Mouse (Mus musculus) layer of hippocampus, adult 9-10 months (tissue): ENCODE results near the gene Gas1.

Experiments
- DNase-seq: peaks from one replicate; pipeline ENCODE4 v3.0.0; 2022; ENCODE audit warnings: low spot score

The Gas1 gene

GRCm38 (mm10) chr13:60173186-60173585 lies 4.0 kb downstream of the Gas1 start:
- DNase-seq, result no peak

- DNase-seq, result no peak
Measured at GRCm38 (mm10) chr13:60172366-60173017, 4.7 kb downstream of the Gas1 start.

DNA sequence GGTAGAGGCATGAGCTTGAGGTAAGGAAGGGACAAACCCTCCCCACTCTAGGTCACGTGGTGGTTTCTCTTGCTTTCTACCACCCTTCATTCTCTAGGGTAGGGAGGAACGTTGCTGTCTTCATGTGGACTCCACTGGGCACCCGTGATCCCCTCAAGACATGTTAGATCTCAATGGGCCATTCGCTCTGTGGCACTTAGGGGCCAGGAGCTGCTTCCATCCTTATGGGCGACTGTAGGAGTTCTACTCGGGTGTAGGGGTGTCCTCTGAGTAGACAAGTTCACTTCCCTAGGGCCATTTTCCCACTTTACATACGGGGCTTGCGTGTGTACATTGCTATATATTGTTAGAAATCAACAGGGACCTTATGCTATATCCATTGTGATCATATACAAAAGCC lies 5.4 kb downstream of the Gas1 start:
- no peak for DNase-seq

- DNase-seq, result no peak
Measured at GRCm38 (mm10) chr13:60170898-60171715, 6.1 kb downstream of the Gas1 start.

- no peak for DNase-seq
Measured at GRCm38 (mm10) chr13:60169026-60169425, 8.1 kb downstream of the Gas1 start.

DNA sequence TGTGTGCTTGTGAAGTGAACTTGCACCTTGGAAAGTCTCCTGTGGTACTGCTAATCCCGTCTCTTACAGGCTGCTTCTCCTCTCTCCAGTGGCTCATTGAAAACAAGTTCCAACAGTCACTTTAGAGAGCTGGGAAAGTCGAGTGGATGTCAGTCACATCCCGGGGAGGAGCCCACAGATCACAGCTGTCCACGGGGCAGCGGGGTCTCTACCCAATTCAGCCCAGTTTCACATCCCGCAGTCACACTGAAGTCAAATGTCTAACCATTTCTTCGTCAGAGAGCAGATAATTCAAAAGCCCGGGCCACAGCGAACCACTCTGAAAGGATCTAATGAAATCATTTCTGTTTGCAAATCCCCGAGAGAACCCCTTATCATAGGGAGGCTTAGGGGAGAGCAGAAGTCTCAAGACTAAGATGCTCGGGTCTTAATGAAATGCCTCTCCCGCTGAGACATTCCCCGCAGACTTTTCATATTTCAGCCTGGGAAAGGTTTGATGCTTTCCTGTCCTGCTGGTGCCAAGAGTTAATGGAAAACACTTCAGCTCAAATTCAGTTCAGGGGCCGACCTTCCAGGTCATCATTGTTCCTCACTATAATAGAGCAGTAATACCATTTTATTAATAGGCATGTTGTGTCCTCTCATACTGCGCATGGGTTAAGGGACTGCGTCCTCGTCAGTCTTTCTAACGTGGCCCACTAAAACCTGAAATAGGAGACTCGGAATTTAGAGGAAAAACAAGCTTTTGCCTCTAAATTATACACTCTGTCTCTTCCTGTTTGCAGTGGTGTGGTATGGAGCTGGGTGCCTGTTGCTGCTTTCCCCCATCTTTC lies 20.7 kb downstream of the Gas1 start:
- no peak for DNase-seq

DNA sequence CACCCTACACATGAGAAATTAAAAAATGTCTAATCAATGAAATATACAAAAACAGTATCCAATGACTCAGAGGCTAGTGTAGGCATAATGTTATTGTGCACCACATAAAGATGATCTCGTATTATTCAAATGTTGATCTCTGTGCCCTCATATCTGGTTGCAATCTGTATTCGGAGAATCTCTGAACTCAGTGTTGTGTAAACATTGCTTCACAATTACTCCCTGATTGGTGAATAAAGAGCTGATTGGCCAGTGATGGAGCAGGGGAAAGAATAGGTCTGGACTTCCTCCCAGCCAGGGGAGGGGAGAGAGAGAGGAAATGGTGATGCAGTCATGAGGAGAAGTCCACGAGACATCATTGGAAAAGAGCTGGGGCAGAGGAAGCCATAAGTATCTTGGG lies 23.0 kb downstream of the Gas1 start:
- no peak for DNase-seq

- no peak for DNase-seq
Measured at GRCm38 (mm10) chr13:60148235-60148634, 28.9 kb downstream of the Gas1 start.

DNA sequence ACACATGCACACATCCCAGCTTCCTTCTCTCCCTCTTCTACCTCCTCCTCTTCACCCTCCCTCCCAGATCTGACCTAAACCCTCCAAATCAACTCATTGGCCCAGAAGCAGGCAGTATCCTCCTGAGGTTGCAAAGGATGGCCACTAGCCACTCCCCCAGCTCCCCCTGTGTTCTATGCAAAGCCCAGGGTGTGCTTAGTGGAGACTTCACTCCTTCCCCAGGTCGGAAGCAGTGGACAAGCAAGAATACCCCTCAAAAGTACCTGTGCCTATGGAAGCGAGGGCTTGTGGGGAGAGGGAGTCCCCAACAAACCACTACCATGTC lies 29.3 kb downstream of the Gas1 start:
- no peak for DNase-seq

DNA sequence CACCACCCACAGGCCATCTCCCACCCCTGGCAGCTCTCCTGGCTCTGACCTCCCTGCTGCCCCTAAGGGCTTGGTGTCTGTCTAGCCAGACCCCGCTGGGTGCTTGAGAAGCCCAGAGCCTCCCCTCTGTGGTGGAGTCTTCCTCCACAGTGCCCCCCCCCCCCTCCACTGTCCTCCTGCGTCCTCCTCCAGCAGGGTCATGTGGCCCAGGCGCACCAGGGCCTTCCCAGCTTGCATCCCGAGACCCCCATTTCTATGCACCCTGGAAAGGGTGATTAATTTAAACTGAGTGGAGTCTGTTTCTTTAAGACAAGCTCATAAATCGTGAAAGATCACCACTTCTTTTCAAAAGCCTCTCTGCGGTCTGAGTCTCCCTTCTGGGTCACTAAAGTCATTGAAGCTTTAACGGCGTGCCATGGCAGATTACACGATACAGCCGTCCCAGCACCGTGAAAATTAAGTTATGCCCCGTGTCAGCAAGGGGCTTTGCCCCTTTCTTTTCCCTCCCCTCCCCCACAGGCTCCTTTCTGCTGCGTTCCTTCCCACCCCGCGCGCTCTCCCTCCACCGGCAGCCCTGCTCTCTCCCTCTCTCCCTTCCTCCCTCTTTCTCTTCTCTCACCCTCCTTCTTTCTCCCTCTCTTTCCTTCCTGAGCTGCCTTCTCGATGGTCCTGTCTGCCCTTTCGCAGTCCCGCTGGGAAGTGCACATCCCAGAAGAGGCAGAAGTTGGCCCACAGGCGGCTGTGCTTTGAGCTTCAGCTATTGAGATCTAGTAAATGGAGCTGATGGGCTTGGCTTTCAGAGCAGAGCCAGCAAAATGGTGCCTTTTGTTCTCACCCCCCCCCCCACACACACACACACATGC lies 29.9 kb downstream of the Gas1 start:
- no peak for DNase-seq

DNA sequence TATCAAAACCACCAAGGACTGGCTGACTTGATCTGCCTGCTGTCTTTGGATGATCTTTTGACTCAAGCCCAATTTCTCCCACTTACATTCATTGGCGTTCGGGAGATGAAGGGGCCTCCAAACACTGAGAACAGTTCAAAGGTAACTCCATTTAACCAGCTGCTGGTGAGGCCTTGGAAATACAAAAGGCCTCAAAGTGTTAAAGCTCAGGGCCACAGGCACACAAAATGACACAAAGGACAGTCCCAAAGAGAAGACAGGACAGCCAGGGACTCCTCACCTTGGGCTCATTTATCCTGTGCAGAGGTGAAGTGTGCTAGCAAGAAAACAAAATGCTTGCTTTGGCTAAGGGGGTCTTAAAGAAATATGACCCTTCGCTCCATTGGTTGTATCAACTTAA lies 30.9 kb downstream of the Gas1 start:
- DNase-seq, result no peak

- no peak for DNase-seq
Measured at GRCm38 (mm10) chr13:60136962-60137361, 40.2 kb downstream of the Gas1 start.

- no peak for DNase-seq
Measured at GRCm38 (mm10) chr13:60134439-60134799, 42.7 kb downstream of the Gas1 start.

GRCm38 (mm10) chr13:60133716-60134438 lies 43.3 kb downstream of the Gas1 start:
- DNase-seq, result no peak

GRCm38 (mm10) chr13:60131771-60132170 lies 45.4 kb downstream of the Gas1 start:
- no peak for DNase-seq

GRCm38 (mm10) chr13:60129541-60129940 lies 47.6 kb downstream of the Gas1 start:
- no peak for DNase-seq

DNA sequence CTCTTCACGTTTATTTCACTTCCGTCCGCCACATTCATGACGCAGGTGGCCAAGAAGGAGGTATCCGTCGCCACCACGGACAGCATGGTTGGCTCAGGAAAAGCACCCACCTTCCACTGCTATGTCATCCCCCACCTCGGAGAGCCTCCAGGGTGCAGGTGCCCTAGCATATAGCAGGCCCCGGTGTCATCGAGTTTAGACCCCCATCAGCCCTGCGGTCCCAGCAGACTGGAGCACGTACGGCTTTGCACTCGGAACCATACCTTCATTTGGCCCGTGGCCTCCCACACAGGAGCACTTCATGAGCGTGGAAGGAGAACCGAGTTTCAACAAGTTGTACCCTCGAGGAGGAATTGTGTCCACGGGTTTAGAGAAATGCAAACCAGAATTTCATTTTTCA lies 50.8 kb downstream of the Gas1 start:
- DNase-seq, result no peak

- no peak for DNase-seq
Measured at GRCm38 (mm10) chr13:60125501-60126305, 51.5 kb downstream of the Gas1 start.

DNA sequence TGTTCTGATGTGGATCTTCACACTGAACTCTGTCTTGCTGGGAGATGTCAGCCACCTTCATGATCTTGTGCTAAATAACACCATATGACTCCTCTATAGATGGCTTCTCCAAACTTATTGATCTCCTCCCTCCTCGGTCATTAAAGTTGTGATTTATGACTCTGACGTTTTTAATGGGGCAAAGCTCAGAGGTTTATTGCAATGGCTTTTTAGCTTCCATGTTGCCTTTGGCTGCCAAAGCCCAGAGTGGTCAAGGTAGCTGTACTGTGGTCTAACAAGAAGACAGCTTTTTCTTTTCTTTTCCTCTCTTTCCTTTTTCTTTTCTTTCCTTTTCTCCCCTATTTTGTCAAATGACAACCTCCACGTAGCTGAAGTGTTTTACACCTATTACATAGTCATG lies 52.1 kb downstream of the Gas1 start:
- no peak for DNase-seq

- no peak for DNase-seq
Measured at GRCm38 (mm10) chr13:60124456-60124855, 52.7 kb downstream of the Gas1 start.
